Mouse (Mus musculus): ENCODE measurements around the gene Sorcs2. TPM values are rescaled to one million over a fixed set of nuclear protein-coding genes. Genes with fewer than 3 reads are reported as not detected.

The Sorcs2 gene
- total RNA-seq (2021): 10 to 100 TPM; 10.5 to 11.4 TPM

GRCm38 (mm10) chr5:36397837-36398282 lies at the start of gene Sorcs2:
Gene Sorcs2 (minus strand): TSS chr5:36398139.
- DNase-seq: peak; percentile 83 to 84

DNA sequence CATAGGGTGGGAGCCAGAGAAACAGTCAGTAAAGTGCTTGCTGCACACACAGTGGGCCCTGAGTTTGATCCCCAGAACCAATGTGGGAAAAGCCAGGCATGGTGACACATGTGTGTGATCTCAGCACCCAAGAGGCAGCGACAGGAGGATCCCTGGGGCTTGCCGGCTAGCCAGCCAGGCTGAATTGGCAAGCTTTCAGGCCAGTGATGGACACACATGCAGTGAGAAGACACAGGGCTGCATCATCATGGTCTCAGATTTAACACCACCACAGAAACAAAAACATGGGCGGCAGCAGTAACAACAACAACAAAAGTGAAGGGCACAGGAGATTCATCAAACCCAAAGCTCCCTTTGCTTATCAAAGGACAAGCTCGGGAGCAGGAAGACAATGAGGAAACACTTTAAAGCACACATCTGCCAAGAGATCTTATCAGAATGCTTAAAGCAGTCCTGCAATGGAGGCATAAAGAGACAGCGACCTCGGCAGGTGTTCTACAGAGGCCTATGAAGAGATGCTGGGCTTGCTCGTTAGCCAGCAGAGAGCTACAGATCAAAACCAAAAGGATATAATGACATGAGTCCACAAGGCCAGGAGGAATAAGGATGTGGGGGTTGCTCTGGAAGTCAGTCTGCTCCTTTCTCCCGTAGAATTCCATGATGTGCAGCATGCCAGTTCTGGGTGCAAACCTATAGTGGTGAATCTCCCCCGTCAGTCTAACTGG lies 48.4 kb upstream of the Sorcs2 start:
- intact Hi-C loops (cut with DNase I): no loop called here

More at GRCm38 (mm10) chr5:36397837-36398282, at the start of gene Sorcs2:
- intact Hi-C loops (cut with DNase I): loop anchor here (1.0 to 10.0 kb wide), 7 partner anchors 75 to 513 kb away; no protein-coding TSS in a partner anchor

GRCm38 (mm10) chr5:36445028-36445427 lies 47.1 kb upstream of the Sorcs2 start:
- DNase-seq: no peak
- intact Hi-C loops (cut with DNase I): no loop called here

More for the DNA sequence above, 48.4 kb upstream of the Sorcs2 start:
- DNase-seq: no peak

GRCm38 (mm10) chr5:36444611-36445010 lies 46.7 kb upstream of the Sorcs2 start:
- DNase-seq: no peak
- intact Hi-C loops (cut with DNase I): no loop called here

- intact Hi-C loops (cut with DNase I): no loop called here
- no peak for DNase-seq
Measured at GRCm38 (mm10) chr5:36440741-36441140, 42.8 kb upstream of the Sorcs2 start.

DNA sequence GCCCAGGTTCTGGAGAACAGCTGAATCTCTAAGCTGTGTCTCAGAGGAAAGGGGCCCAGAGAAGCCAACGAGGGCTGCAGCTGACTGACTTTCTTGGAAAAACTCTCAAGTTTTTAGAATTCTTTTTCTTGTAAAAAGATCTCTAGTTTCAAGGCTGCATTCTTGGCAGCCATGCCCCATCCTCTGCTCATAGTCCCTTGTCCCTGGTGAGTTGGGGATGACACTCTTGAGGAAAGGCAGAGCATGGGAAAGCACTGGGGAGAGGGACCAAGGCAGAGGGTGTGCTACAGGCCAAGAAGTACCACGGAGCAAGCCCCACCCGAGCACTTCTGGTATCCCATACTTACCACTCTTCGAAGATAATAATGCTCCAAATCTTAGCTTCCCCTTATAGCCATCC lies 38.9 kb upstream of the Sorcs2 start:
- intact Hi-C loops (cut with DNase I): no loop called here

GRCm38 (mm10) chr5:36434398-36434967 lies 36.5 kb upstream of the Sorcs2 start:
- intact Hi-C loops (cut with DNase I): no loop called here
- no peak for DNase-seq

More for the DNA sequence above, 38.9 kb upstream of the Sorcs2 start:
- DNase-seq: no peak

DNA sequence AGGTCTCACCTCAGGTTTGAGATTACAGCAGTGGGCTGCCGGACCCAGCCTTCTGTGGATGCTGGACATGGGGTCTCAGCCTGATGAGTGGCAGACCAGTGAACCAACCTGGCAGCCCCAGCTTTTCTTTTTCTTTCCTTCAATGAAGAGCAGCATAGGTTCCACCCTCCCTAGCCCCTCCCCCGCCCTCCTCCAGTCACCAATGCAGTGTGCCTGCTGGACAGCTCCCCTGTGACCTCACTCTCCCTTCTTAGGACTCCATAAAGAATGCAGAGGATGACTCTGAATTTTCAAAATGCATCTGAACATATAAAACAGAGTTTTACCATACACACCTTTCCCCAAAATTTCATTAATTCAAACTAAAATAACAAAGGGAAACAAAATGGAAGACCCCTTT lies 33.8 kb upstream of the Sorcs2 start:
- intact Hi-C loops (cut with DNase I): no loop called here

DNA sequence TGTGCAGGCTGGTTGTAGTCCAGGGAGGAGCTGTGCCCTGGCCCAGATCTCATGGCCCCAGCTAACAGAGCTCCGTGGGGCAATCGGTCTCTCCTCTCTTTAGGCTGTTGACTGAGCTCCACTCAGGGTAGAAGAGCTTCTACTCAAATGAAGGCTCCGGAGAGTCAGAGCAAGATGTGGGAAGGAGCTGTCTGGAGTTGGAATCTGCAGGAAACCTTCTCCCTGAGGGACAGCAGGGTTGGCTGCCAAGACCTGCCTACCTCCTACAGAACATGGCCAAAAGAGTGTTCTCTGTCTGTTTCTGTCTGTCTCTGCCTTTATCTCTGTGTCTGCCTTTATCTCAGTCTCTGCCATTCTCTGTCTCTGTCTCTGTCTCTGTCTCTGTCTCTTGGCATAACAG lies 31.6 kb upstream of the Sorcs2 start:
- intact Hi-C loops (cut with DNase I): no loop called here
- no peak for DNase-seq

More for the DNA sequence above, 33.8 kb upstream of the Sorcs2 start:
- no peak for DNase-seq

DNA sequence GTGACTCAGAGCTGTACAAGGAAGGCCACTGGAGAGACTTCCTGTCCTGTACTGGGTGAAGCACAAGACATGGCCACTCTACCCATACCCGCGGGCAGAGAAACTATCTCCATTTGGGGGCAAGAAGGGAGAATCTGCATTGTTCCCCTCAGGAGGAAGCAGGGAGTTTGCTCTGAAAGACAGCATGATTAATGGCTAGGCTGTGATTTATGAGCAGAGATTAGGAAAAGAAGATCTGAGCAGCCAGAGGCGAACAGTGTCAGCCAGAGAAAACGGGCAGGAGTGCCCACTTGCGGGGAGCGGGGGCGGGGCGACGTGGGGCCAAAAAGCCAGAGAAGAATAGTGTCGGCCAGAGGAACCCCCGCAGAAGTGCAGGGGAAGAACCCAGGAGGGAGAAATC lies 29.9 kb upstream of the Sorcs2 start:
- DNase-seq: no peak
- intact Hi-C loops (cut with DNase I): no loop called here

DNA sequence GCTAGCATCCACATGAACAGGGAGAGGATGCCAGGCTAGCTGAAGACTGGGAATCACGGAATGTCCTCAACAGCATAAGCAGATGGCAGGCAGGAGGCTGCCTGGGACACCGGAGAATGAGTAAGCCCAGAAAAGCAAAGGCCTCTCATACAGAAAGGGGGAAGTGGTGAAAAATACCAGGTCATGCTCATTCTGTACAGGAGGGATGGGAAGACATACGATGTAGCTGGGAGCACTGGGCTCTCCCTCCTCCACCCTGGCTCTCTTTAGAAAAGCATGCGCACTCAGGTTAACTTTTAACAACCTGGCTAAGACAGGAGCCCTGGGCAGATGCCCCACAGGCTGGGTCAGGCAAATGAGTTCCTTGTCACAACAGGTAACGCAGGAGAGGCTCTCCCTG lies 28.5 kb upstream of the Sorcs2 start:
- DNase-seq: no peak
- intact Hi-C loops (cut with DNase I): no loop called here

DNA sequence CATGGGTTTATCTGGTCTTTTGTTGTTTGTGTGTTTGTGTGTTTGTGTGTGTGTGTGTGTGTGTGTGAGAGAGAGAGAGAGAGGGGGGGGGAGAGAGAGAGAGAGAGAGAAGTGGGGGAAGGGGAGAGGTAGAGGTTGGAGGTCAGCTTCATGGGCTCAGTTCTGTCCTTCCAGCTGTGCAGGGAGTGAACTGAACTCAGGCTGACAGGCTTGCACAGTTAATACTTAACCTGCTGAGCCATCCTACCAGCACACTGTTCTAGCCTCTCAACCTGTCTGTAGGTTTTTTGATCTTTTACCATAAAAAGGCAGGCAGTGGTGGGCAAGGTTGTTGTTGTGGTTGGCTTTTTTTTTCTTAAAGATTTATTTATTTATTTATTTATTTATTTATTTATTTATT lies 26.7 kb upstream of the Sorcs2 start:
- intact Hi-C loops (cut with DNase I): no loop called here

DNA sequence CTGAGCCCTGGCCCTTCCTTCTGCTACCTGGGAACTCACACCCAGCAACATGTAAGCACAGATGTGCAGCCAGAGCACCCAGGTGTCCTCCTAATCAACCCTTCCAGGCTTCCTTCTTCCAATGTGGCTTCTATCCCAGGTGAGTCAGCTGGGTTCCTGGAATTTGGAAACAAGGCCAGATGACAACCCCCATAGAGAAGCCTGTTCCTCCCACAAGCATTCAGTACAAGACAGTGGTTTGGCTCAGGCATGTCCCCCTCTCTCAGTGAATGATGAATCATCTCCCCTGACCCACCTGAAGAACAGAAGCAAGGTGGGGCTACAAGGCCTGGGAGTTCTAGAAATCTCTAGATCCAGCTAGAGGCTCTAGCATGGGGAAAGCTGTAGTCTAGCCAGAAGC lies 24.8 kb upstream of the Sorcs2 start:
- no peak for DNase-seq
- intact Hi-C loops (cut with DNase I): no loop called here

More for the DNA sequence above, 26.7 kb upstream of the Sorcs2 start:
- no peak for DNase-seq

- intact Hi-C loops (cut with DNase I): no loop called here
- DNase-seq: no peak
Measured at GRCm38 (mm10) chr5:36419861-36420260, 21.9 kb upstream of the Sorcs2 start.

GRCm38 (mm10) chr5:36414712-36415331 lies 16.9 kb upstream of the Sorcs2 start:
- no peak for DNase-seq

DNA sequence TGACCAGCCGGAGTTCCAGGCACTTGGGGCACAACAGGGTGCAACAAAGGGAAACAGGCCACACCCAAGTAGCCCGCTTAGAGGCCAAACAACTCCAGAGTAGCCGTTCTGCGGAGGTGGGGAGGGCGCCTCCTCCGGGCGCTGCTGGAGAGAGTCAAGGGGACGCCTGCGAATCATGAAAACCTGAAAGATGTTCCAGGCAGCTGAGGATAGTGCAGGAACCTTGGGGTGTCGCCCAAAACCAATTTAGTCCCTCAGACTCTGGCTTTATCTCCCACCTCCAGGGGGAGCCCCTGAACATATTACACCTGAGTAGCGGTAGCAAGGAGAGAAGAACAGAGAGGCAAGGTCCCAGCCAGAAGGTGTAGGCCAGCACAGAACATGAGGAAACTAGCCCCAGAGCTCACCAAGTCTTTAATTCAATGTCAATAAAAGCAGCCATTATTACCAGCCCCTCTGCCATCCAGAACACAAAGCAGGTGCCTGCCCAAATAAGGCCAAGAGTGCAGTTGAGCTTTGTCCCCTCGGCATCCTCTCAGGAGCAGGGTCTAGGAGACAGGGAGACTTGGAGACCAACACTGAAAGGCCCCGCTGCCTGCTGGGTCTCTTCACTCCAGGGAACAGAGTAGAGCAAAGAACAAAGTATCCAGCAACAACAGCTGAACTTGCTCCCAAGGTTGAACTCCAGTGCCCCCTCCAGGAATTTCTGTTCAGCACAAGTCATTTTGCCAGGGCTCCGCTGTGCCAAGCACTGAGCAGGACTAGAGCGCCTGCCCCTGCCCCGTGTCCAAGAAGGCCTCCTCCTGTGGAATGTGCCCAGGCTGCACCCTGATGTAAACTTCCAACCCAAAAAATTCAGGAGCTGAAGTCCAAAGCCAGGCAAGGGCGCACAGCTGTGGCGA lies 775 bp upstream of the Sorcs2 start:
- peak; percentile 65 to 69 for DNase-seq
- intact Hi-C loops (cut with DNase I): loop anchor here (1.0 to 10.0 kb wide), 5 partner anchors 75 to 514 kb away; no protein-coding TSS in a partner anchor

More at GRCm38 (mm10) chr5:36414712-36415331, 16.9 kb upstream of the Sorcs2 start:
- intact Hi-C loops (cut with DNase I): no loop called here

GRCm38 (mm10) chr5:36397384-36397759 lies 567 bp downstream of the Sorcs2 start:
- DNase-seq: no peak
- intact Hi-C loops (cut with DNase I): loop anchor here (1.0 to 10.0 kb wide), 4 partner anchors 106 to 513 kb away; no protein-coding TSS in a partner anchor

- intact Hi-C loops (cut with DNase I): loop anchor here (1.0 to 10.0 kb wide), 4 partner anchors 105 to 512 kb away; no protein-coding TSS in a partner anchor
- DNase-seq: no peak
Measured at GRCm38 (mm10) chr5:36396491-36397383, 1.2 kb downstream of the Sorcs2 start.

- intact Hi-C loops (cut with DNase I): loop anchor here (2.0 to 10.0 kb wide), 3 partner anchors 174 to 511 kb away; no protein-coding TSS in a partner anchor
- DNase-seq: peak; percentile 62 to 76
Measured at GRCm38 (mm10) chr5:36396011-36396410, 1.9 kb downstream of the Sorcs2 start.
